Mouse (Mus musculus) megakaryocyte, embryonic 14.5 days (primary cell): ENCODE results near the gene Rasgrp3. TPM values are rescaled to one million over a fixed set of nuclear protein-coding genes. Genes with fewer than 3 reads are reported as not detected.
A peak's percentile ranks its signal among the peaks of the same experiment; 100 is the strongest.
"Not testable (repeated sequence)": the region's sequence is repeated elsewhere in the genome, so short reads cannot be mapped to it uniquely, and the experiment has no call there.

Source experiments
- H3K27me3 ChIP-seq: replicated peaks from 2 replicates; pipeline ENCODE3; 2012; ENCODE audit warnings: inconsistent platforms
- H3K36me3 ChIP-seq: replicated peaks from 2 replicates; pipeline ENCODE3; 2012; ENCODE audit warnings: low read length, inconsistent platforms, mixed read lengths
- H3K4me1 ChIP-seq: 2 replicates; pipeline ENCODE4 v1.6.1; 2012; ENCODE audit warnings: inconsistent platforms
- H3K4me3 ChIP-seq: replicated peaks from 2 replicates; pipeline ENCODE3; 2012; ENCODE audit warnings: moderate library complexity, mild to moderate bottlenecking, inconsistent platforms
- H3K9me3 ChIP-seq: 2 replicates; pipeline ENCODE4 v1.6.1; 2012; ENCODE audit warnings: inconsistent platforms
- FLI1 ChIP-seq: IDR thresholded peaks from 2 replicates; pipeline ENCODE4 v1.6.1; 2012; ENCODE audit warnings: low read length, inconsistent platforms, mixed read lengths
- GATA1 ChIP-seq: IDR thresholded peaks from 3 replicates; pipeline ENCODE4 v1.6.1; 2012; ENCODE audit warnings: mixed read lengths, low read length, inconsistent platforms, borderline replicate concordance
- polyA plus RNA-seq: library from polyadenylated mRNA; stranded (reverse); fragments of >175 nt; gene quantifications from 2 replicates; pipeline ENCODE4 v1.2.3, GENCODE M21; 2012; ENCODE audit warnings: low replicate concordance; ENCODE audit not compliant: insufficient read depth

The Rasgrp3 gene
- polyA plus RNA-seq, 1 experiment: 0.03 TPM

DNA sequence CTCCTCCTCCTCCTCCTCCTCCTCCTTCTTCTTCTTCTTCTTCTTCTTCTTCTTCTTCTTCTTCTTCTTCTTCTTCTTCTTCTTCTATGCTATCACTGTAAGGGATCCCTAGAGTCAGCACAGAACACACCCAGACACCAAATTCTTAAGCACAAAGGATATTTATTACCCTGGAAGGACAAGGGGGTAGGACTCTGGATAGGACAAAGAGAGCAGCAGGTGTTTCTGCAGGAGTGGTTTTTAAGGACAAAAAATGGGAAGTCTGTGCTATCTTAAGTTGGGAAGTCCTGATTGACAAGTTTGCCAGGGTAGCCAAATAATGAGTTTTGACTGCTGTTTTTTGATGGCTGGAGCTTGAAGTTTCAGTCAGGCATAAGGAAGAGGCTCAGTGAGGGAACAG, 17.9 kb downstream of the Rasgrp3 start:
- TF ChIP-seq FLI1 (no peak), GATA1 (no peak)
- H3K27me3 ChIP-seq: peaks cover 3% of the 10 kb centered on the region
- H3K9me3 ChIP-seq: no peaks in the 10 kb centered on the region
- H3K4me3 ChIP-seq: no peak overlapping the region
- no peaks in the 10 kb centered on the region for H3K36me3 ChIP-seq
- H3K4me1 ChIP-seq: peaks cover 4% of the 10 kb centered on the region

DNA sequence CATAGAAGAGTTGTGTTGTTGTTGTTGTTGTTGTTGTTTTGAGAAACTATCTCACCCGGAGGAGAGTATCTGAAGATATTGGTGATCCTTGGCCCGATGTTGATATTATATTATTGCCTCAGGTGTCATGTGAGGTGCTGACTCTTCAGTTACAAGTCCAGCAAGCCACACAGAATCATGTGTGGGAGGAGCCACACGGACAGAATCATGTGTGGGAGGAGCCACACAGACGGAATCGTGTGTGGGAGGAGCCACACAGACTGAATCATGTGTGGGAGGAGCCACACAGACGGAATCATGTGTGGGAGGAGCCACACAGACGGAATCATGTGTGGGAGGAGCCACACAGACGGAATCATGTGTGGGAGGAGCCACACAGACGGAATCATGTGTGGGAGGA, 20.4 kb downstream of the Rasgrp3 start:
- H3K4me3 ChIP-seq, H3K9me3 ChIP-seq: not testable (repeated sequence)

DNA sequence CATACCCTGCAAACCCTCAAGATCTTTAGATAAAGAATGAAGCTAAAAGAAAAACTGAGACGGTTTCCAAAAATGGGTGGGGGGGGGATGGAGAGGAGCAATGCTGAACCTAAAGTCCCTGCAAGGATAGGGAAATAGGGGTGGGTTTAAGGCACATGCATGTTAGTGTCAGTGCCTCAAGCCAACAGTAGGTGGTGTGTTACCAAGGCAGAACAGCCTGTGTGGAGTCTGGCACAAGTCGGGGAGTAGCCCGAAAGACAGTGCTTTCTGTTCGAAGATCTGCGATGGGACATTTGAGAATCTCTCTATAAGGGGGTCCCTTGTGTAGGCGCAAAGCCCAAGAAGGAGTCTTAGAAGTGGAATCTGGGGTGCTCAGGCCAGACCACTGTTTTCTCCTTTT, 24.9 kb downstream of the Rasgrp3 start:
- peaks cover 2% of the 10 kb centered on the region for H3K27me3 ChIP-seq
- no peaks in the 10 kb centered on the region for H3K36me3 ChIP-seq
- no peak overlapping the region for H3K4me3 ChIP-seq
- peaks cover 34% of the 10 kb centered on the region for H3K4me1 ChIP-seq
- H3K9me3 ChIP-seq: peaks cover 3% of the 10 kb centered on the region; the same call in 1 of the 2 replicates
- TF ChIP-seq GATA1 (no peak), FLI1 (no peak)

More for the DNA sequence above, 20.4 kb downstream of the Rasgrp3 start:
- H3K36me3 ChIP-seq, H3K4me1 ChIP-seq, H3K27me3 ChIP-seq: not testable (repeated sequence)

DNA sequence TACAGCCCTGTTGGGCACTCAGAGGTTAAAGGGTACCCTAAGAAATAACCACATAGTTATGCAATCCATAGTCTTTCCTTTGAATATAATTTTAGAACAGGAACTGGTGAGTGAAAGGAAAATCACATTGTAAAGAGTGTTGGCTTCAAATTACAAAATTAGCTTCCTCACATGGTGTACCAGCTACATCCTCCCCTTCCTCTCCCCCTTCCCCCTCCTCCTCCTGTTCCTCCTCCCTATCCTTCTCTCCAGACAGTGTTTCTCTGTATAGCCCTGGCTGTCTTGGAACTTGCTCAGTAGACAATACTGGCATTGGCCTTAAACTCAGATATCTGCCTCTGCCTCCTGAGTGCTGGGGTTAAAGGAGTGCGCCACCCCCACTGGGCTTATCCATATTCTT, 26.1 kb downstream of the Rasgrp3 start:
- no peak for TF ChIP-seq GATA1
- Histone ChIP-seq H3K9me3 (peaks cover 3% of the 10 kb centered on the region; the same call in 1 of the 2 replicates), H3K27me3 (peaks cover 2% of the 10 kb centered on the region), H3K36me3 (no peaks in the 10 kb centered on the region), H3K4me1 (peaks cover 43% of the 10 kb centered on the region), H3K4me3 (no peak overlapping the region)

DNA sequence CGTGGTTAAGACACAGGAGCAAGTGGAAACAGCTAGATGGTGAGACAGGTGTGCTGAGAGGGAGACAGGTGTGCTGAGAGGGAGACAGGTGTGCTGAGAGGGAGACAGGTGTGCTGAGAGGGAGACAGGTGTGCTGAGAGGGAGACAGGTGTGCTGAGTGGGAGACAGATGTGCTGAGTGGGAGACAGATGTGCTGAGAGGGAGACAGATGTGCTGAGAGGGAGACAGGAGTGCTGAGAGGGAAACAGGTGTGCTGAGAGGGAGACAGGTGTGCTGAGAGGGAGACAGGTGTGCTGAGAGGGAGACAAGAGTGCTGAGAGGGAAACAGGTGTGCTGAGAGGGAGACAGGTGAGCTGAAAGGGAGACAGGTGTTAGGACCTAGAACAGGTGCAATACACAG, 27.5 kb downstream of the Rasgrp3 start:
- H3K4me3 ChIP-seq, H3K36me3 ChIP-seq, H3K9me3 ChIP-seq, H3K27me3 ChIP-seq: not testable (repeated sequence)
- peaks cover 45% of the 10 kb centered on the region for H3K4me1 ChIP-seq

DNA sequence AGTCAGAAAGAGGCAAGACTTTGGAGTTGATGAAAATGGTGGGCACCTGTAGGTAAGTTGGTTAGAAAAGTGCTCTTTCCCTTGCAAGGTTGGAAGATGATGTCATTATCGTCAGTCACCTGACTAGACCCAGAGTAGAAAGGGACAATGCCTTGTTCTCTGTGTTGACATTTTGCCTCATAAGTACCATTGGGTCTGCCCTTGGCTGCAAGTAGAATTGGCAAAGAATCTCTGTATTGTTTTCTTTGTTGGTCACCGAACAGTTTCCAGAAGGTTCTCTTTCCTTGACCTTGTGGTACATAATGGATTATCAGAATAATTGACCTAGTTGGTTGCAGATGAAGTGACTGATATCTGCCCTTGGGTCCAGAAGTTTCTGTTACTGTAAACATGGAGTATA, 27.9 kb downstream of the Rasgrp3 start:
- H3K27me3 ChIP-seq: peaks cover 2% of the 10 kb centered on the region
- peaks cover 3% of the 10 kb centered on the region; the same call in 1 of the 2 replicates for H3K9me3 ChIP-seq
- no peak overlapping the region for H3K4me3 ChIP-seq
- peaks cover 45% of the 10 kb centered on the region for H3K4me1 ChIP-seq
- no peak for TF ChIP-seq GATA1
- TF ChIP-seq FLI1: no peak
- no peaks in the 10 kb centered on the region for H3K36me3 ChIP-seq

DNA sequence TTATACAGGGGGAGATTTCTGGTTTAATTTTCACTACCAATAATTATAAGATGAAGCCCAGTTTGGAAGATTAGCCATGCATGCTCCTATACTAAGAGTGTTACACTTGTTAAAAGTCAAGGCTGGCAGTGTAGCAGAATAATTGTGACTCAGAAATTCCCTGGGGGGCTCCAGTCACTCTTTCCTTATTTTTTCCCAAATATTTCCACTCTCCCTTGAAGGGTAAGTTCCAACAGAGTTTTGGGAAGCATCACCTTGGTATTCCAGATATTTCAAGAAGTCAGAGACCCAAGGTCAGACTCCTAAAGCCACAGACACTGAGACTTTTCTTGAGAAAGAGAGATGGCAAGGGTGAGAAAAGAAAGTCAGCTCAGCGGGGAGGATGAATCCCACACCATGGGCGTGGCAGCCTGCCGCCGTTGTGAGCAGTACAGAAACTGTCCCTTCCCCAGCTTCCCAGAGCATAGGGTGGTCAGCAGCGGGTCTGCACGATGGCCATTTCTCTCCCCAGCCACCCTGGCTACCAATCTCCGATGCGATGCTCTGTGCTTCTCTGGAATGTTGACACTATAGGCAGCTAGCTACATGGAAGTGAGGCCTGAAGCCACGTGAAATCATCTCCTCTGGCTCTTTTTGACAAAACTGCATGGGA, 28.8 kb downstream of the Rasgrp3 start:
- TF ChIP-seq GATA1 (no peak), FLI1 (no peak)
- H3K4me3 ChIP-seq: peak overlapping the region; percentile 90
- H3K36me3 ChIP-seq: no peaks in the 10 kb centered on the region
- H3K27me3 ChIP-seq: peaks cover 2% of the 10 kb centered on the region
- H3K4me1 ChIP-seq: peaks cover 45% of the 10 kb centered on the region
- H3K9me3 ChIP-seq: peaks cover 3% of the 10 kb centered on the region; the same call in 1 of the 2 replicates

DNA sequence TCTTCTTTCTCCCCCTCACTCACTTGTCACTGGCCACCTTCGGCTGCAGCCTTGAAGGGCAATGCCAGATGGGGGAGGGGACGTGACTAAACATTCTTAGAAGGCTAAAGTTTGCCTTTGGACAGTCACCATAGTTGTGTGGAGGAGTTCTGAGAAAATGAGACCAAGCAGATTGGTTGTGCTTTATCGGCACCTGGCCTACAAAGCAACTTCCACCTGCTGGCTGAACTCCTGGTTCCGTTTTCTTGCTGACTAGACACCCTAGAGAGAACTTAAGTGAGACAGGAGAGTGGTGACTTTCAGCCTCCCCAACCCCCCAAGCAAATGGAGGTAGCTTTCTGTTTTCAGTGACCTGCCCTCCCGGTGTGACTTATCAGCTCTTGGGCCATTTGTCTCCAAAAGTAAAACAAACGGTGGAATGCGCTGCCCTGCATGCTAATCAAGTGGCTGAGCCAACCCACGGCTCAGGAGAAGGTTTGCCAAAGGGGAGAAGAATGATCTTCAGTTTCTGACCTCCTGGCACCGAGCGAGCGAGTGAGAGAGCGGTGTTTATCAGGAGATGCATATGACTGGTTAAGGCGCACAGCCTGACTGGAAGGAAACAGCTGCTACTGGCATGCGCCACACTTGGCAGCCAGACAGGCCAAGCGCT, 29.4 kb downstream of the Rasgrp3 start:
- no peaks in the 10 kb centered on the region for H3K36me3 ChIP-seq
- peaks cover 1% of the 10 kb centered on the region for H3K27me3 ChIP-seq
- H3K4me1 ChIP-seq: peaks cover 45% of the 10 kb centered on the region
- peaks cover 3% of the 10 kb centered on the region; the same call in 1 of the 2 replicates for H3K9me3 ChIP-seq
- peak overlapping the region; percentile 90 for H3K4me3 ChIP-seq
- TF ChIP-seq GATA1 (no peak), FLI1 (no peak)

DNA sequence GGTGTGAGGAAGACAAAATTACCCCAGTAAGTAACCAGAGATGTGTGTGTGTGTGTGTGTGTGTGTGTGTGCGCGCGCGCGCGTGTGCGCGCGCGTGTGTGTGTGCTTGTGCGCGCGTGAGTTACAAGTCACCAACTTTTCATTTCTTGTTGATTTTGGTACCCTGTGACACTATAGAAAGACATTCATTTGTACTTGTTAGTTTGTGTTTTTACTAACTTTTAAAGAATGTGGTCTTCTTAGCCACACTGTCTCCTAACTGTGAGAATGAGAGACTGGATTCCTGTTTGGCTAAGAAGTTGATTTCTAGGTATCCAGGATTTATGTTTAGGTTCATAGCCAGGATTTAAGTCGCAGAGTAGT, 29.9 kb downstream of the Rasgrp3 start:
- TF ChIP-seq FLI1 (no peak), GATA1 (no peak)
- no peaks in the 10 kb centered on the region for H3K27me3 ChIP-seq
- peaks cover 44% of the 10 kb centered on the region for H3K4me1 ChIP-seq
- no peaks in the 10 kb centered on the region for H3K36me3 ChIP-seq
- H3K4me3 ChIP-seq: peak overlapping the region; percentile 90
- H3K9me3 ChIP-seq: no peaks in the 10 kb centered on the region

DNA sequence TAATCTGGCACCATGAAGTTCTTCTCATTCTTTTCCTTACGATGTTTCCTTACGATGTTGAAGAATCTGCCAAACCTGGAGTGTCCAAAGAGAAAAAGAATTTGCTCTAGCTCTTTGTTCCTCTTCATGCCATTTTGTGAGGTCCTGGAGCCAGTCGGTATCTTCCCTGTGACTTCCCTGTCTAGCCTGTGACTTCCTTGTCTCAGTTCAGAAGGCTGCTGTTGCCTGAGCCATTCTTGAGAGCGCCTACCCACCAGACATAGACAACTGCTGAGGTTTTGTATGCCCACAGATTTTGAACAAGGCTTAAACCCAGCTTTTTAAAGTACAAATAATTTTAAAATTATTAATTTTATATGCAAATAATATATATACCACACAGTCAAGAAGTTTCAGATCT, 31.3 kb downstream of the Rasgrp3 start:
- Histone ChIP-seq H3K4me3 (no peak overlapping the region), H3K4me1 (peaks cover 38% of the 10 kb centered on the region), H3K36me3 (no peaks in the 10 kb centered on the region), H3K27me3 (no peaks in the 10 kb centered on the region), H3K9me3 (no peaks in the 10 kb centered on the region)
- TF ChIP-seq GATA1 (no peak), FLI1 (no peak)

DNA sequence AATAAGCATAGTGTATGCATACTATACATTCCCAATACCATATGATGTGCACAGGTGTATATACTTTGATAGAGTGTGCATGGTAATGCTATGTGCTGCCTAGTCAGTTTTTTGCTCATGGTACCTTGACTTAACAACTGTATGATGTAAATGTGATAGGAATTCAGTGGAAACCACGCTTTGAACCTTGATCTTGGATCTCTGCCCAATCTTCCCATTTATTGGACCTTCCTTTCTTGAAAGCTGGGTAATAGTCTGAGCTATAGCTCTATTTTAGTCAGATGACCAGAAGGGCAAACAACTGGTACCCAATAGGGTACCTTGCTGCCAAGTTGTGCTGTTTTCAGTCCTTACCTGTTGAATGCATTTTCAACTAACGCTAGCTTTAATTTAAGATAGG, 31.8 kb downstream of the Rasgrp3 start:
- H3K4me1 ChIP-seq: peaks cover 37% of the 10 kb centered on the region
- no peaks in the 10 kb centered on the region for H3K9me3 ChIP-seq
- H3K4me3 ChIP-seq: no peak overlapping the region
- no peaks in the 10 kb centered on the region for H3K36me3 ChIP-seq
- TF ChIP-seq FLI1: no peak
- no peak for TF ChIP-seq GATA1
- no peaks in the 10 kb centered on the region for H3K27me3 ChIP-seq
